Mouse (Mus musculus) forebrain, embryonic 14.5 days (tissue): ENCODE data around the gene Tcte2. TPM values are rescaled to one million over a fixed set of nuclear protein-coding genes. Genes with fewer than 3 reads are reported as not detected.

Experiments
- ATAC-seq: fragments of 200-750 bp; cut with Nextera tagmentation; 2 replicates; pipeline ENCODE4 v1.8.0; 2017; ENCODE audit warnings: mild to moderate bottlenecking, moderate library complexity
- DNase-seq: peaks from one replicate; pipeline ENCODE4 v3.0.0-alpha.2; 2015; ENCODE audit warnings: low spot score
- H3K27ac ChIP-seq: fragments of 300-500 bp; sonication (generic); 2 replicates; pipeline ENCODE4 v1.5.1; 2014; ENCODE audit warnings: low read depth, mild to moderate bottlenecking, control low read depth, low read length, moderate library complexity
- H3K27me3 ChIP-seq: fragments of 300-500 bp; sonication (generic); replicated peaks from 2 replicates; pipeline ENCODE4 v1.6.1; 2014; ENCODE audit warnings: low read length, control low read depth, mixed read lengths; ENCODE audit not compliant: control insufficient read depth, insufficient read depth
- H3K36me3 ChIP-seq: fragments of 300-500 bp; sonication (generic); 2 replicates; pipeline ENCODE4 v1.6.1; 2014; ENCODE audit warnings: low read length, control low read depth; ENCODE audit not compliant: control insufficient read depth, insufficient read depth
- H3K4me1 ChIP-seq: fragments of 300-500 bp; sonication (generic); 2 replicates; pipeline ENCODE4 v1.6.1; 2014; ENCODE audit warnings: antibody characterized with exemption, low read length, control low read depth; ENCODE audit not compliant: control insufficient read depth, insufficient read depth
- H3K4me2 ChIP-seq: fragments of 300-500 bp; sonication (generic); 2 replicates; pipeline ENCODE4 v1.6.1; 2014; ENCODE audit warnings: mild to moderate bottlenecking, control low read depth, low read length
- H3K4me3 ChIP-seq: fragments of 300-500 bp; sonication (generic); 2 replicates; pipeline ENCODE4 v1.5.1; 2014; ENCODE audit warnings: low read depth, low read length, control low read depth
- H3K9ac ChIP-seq: fragments of 300-500 bp; sonication (generic); 2 replicates; pipeline ENCODE4 v1.6.1; 2014; ENCODE audit warnings: mild to moderate bottlenecking, low read length, control low read depth, moderate library complexity
- H3K9me3 ChIP-seq: fragments of 300-500 bp; sonication (generic); replicated peaks from 2 replicates; pipeline ENCODE4 v1.6.1; 2016; ENCODE audit warnings: low read length, control low read depth, mixed read lengths; ENCODE audit not compliant: control insufficient read depth
- WGBS: fragments of 180-500 bp; shearing (Covaris S2); extraction: QIAGEN DNeasy Blood & Tissue Kit; methylation state at CpG from one replicate; pipeline ENCODE4 v1.1.7; 2014; 5-methylcytosine and 5-hydroxymethylcytosine counted together
- polyA plus RNA-seq: library from polyadenylated mRNA; unstranded; fragments of >200 nt; fragmentation: Nextera tagmentation; extraction: Ambion mirVana; gene quantifications from 2 replicates; pipeline ENCODE4 v1.2.1, GENCODE M21; 2014

Gene Tcte2
- polyA plus RNA-seq, 1 experiment from 2014 or later: 16.9 TPM

DNA sequence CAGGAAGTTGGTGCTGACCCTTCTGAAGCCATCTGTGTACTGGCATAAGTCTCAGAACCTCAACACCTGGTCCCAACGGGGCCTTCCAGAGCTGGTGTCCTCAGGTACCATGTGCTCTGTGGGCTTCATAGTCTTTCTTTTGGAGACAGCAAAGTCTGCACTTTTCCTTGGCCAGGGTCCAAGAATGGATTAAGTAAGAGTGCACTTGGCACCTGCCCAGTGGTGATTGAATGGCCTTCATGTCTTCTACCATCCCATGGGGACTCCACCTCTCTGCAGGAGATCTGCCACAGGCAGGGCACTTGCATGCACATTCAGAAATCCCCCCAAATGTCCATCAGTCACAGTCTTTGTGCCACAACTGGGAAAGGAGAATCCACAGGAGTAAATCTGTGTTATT is 74.0 kb downstream of the Tcte2 start:
- Histone ChIP-seq H3K27ac (no peak overlapping the region), H3K4me1 (peaks cover 6% of the 10 kb centered on the region; the same call in 1 of the 2 replicates), H3K36me3 (no peaks in the 10 kb centered on the region), H3K9ac (no peak overlapping the region), H3K27me3 (no peaks in the 10 kb centered on the region), H3K4me2 (no peak overlapping the region), H3K4me3 (no peak overlapping the region), H3K9me3 (no peaks in the 10 kb centered on the region)
- 82% methylated on average over 1 of the region's 1 CpGs for WGBS
- DNase-seq (no peak), ATAC-seq (no peak)

DNA sequence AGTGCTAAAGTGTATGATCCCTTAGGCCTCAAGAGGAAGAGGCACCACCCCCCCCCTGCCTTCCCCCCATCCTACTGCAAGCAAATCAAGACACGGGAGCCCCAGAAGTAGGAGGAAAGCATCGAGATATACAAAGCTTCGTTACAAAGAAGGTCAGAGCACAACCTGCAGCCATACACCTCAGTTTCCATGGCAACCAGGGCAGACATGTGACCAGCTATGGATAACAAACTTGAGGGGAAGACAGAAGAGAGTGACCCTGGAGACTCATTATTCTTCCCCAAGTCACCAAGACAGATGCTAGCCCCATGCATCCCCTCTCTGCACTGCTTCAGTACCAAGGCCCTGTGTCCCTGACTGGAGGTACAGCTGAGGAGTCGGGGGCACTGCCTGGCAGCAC is 74.5 kb downstream of the Tcte2 start:
- H3K27ac ChIP-seq: no peak overlapping the region
- no peak overlapping the region for H3K4me3 ChIP-seq
- H3K4me2 ChIP-seq: no peak overlapping the region
- H3K27me3 ChIP-seq: no peaks in the 10 kb centered on the region
- no peak overlapping the region for H3K9ac ChIP-seq
- H3K4me1 ChIP-seq: peaks cover 6% of the 10 kb centered on the region; the same call in 1 of the 2 replicates
- no peak for ATAC-seq
- no peaks in the 10 kb centered on the region for H3K36me3 ChIP-seq
- 53% methylated on average over 4 of the region's 4 CpGs for WGBS
- H3K9me3 ChIP-seq: no peaks in the 10 kb centered on the region
- DNase-seq: no peak

DNA sequence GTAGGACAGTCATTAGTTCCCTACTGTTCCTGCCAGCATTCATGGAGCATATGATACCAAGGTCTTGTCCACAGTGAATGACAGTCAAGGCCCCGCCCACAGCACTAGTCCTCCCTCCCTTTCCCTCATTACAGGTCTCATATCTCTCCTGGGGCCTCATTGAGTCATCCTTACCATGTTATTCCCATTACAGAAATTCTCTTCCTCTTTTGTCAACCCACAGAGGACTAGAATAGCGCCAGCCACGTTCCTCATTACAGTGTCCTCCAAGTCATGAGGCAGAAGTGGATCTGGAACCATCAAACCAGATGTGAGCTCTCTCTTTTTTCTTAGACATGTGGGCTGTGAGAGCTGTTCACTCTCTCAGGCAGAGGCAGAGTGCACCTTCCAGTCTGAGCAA is 76.0 kb downstream of the Tcte2 start:
- H3K4me3 ChIP-seq: no peak overlapping the region
- no peak for DNase-seq
- no peak overlapping the region for H3K27ac ChIP-seq
- H3K27me3 ChIP-seq: no peaks in the 10 kb centered on the region
- no peak for ATAC-seq
- peaks cover 6% of the 10 kb centered on the region; the same call in 1 of the 2 replicates for H3K4me1 ChIP-seq
- WGBS: 91% methylated on average over 3 of the region's 3 CpGs
- no peak overlapping the region for H3K9ac ChIP-seq
- H3K9me3 ChIP-seq: no peaks in the 10 kb centered on the region
- no peaks in the 10 kb centered on the region for H3K36me3 ChIP-seq
- no peak overlapping the region for H3K4me2 ChIP-seq

DNA sequence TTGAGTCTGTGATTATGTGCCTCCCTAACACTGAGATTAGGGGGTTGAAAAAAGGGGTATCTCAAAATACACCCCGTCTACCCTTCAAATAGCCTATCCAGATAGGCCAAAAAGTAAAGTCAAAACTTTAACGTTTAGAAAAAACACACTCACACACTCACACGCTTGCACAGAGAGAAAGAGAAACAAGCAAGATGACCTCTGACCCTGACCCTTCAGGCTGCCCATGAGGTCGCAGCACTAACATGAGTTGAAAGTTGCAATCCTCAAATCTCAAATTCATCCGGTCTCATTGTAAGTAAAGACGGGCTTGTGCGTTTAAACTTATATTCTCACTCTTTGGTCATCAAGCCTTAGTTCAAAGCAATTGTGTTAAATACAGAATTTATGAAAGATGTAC is 77.4 kb downstream of the Tcte2 start:
- Histone ChIP-seq H3K4me2 (no peak overlapping the region), H3K27me3 (no peaks in the 10 kb centered on the region), H3K9ac (no peak overlapping the region), H3K27ac (no peak overlapping the region), H3K4me3 (no peak overlapping the region), H3K36me3 (no peaks in the 10 kb centered on the region), H3K9me3 (no peaks in the 10 kb centered on the region), H3K4me1 (peaks cover 16% of the 10 kb centered on the region)
- ATAC-seq (no peak), DNase-seq (no peak)
- WGBS: 72% methylated on average over 7 of the region's 7 CpGs

DNA sequence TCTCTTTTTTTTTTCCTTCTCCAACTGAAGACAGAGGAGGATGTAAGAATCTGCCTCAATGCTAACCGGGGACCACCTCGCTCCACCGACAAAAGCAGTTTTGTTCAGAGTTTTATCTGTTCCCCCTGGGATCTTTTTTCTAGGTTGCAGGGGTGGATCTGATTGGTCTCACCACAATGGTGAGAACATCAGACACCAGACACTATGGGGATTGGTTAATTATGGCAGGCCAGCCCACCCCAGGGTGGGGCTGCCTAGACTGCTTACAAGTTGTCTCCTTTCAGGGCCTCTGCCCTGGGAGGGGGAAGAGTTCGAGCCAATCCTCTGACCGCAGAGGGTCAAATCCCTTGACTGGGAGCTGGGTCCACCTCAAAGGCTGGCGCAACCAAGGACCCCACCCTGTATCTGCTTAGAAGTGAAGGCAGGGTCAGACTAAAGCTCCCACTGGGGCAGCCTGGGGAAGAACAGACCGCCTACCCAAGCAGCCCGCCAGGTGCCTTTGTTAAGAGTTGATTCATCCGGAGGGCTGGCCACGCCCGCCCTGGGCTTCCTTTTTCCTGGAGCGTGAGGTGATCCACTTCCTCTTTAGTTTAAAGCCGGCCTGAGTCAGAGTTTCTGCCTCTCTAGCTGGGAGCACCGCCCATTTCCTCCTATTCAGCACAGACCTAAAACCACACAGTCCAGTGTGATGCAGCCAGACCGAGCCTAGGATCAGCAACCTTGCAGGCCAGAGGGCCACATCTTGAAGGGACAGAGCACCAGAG is 78.0 kb downstream of the Tcte2 start:
- H3K9me3 ChIP-seq: no peaks in the 10 kb centered on the region
- peak; percentile 66 for ATAC-seq
- H3K4me2 ChIP-seq: peak overlapping the region; percentile 36
- peak; percentile 63 for DNase-seq
- H3K4me3 ChIP-seq: peak overlapping the region; percentile 21; the same call in 1 of the 2 replicates
- WGBS: 13% methylated on average over 15 of the region's 15 CpGs
- H3K4me1 ChIP-seq: peaks cover 16% of the 10 kb centered on the region
- no peaks in the 10 kb centered on the region for H3K36me3 ChIP-seq
- H3K27me3 ChIP-seq: no peaks in the 10 kb centered on the region
- H3K27ac ChIP-seq: peak overlapping the region; percentile 76
- peak overlapping the region; percentile 54 for H3K9ac ChIP-seq

DNA sequence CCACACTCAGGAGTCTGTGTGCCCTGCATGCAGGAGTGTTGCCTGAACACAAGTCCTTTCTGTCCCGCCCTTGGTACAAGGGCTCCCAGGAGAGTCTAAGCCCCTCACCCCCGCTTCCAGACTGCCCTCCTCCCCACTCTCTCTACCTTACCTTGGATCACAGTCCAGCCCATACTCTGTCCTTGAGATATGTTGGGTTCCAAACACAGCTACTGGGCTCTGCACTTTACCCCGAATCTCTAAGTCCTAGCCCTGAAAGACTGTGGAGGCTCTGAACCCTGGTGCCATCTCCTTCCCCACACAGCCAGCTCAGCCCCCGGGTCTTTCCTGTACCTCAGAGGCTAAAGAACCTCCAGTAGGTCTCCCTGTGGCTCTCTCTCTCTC is 78.6 kb downstream of the Tcte2 start:
- no peak for ATAC-seq

DNA sequence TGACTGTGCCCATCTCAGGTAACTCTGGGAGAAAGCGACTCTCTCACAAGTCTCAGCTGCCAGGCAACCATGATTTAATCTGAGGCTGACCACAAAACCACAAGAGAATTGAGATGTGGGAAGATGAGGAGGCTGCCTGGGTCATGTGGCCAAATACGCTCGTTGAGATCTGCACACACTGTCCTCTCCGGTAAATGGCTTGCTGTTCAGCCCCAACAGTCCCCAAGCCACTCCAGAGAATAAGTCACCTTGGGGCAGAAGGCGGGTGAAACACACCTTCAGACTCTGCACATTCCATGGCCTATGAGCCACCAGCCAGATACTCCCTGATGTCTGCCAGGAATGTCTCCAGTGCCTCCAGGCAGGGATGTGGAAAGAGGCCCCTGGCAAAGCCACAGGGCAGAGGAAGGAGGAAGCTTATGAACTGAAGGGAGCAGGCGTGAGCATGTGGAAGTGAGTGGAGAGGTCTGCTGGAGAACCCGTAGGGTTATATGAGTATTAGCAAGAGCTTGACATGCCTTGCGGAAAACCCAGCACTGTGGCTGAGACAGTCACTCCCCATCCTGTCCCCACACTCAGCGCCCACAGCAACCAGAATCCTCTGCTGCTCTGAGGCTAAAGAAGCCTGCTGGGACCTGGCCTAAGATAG is 79.1 kb downstream of the Tcte2 start:
- WGBS: 54% methylated on average over 9 of the region's 9 CpGs
- peak overlapping the region; percentile 54 for H3K9ac ChIP-seq
- peaks cover 25% of the 10 kb centered on the region for H3K4me1 ChIP-seq

More for the DNA sequence above, 78.6 kb downstream of the Tcte2 start:
- peaks cover 19% of the 10 kb centered on the region for H3K4me1 ChIP-seq
- H3K27ac ChIP-seq: peak overlapping the region; percentile 76
- peak overlapping the region; percentile 54 for H3K9ac ChIP-seq
- peak overlapping the region; percentile 36 for H3K4me2 ChIP-seq
- no peaks in the 10 kb centered on the region for H3K9me3 ChIP-seq
- DNase-seq: no peak
- peak overlapping the region; percentile 21 for H3K4me3 ChIP-seq
- no peaks in the 10 kb centered on the region for H3K27me3 ChIP-seq
- H3K36me3 ChIP-seq: no peaks in the 10 kb centered on the region
- WGBS: 11% methylated on average over 4 of the region's 4 CpGs

DNA sequence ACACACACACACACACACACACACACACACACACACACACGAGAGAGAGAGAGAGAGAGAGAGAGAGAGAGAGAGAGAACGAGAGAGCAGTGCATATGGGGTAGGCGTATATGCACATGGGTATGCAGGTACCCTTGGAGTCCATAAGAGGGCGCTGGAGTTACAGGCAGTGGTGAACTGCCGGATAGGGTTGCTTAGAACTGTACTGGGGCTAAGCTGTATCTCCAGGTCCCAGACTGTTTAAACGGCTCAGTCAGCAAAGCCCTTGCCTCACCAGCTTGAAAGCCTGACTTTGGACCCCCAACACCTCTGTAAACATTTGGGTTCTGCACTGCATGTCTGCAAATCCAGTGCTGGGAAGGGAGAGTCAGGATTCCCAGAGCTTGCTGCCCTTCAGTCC is 79.9 kb downstream of the Tcte2 start:
- Histone ChIP-seq H3K4me3 (peak overlapping the region; percentile 21; the same call in 1 of the 2 replicates), H3K4me1 (peaks cover 33% of the 10 kb centered on the region), H3K27ac (peak overlapping the region; percentile 77; the same call in 1 of the 2 replicates), H3K9me3 (no peaks in the 10 kb centered on the region), H3K36me3 (no peaks in the 10 kb centered on the region), H3K4me2 (peak overlapping the region; percentile 36; the same call in 1 of the 2 replicates), H3K9ac (no peak overlapping the region), H3K27me3 (no peaks in the 10 kb centered on the region)
- DNase-seq (no peak), ATAC-seq (no peak)
- WGBS: 91% methylated on average over 4 of the region's 6 CpGs

More for the DNA sequence above, 79.1 kb downstream of the Tcte2 start:
- peak overlapping the region; percentile 76 for H3K27ac ChIP-seq
- H3K4me3 ChIP-seq: peak overlapping the region; percentile 21
- no peaks in the 10 kb centered on the region for H3K9me3 ChIP-seq
- no peaks in the 10 kb centered on the region for H3K27me3 ChIP-seq
- ATAC-seq (no peak), DNase-seq (no peak)
- H3K36me3 ChIP-seq: no peaks in the 10 kb centered on the region
- H3K4me2 ChIP-seq: peak overlapping the region; percentile 36

DNA sequence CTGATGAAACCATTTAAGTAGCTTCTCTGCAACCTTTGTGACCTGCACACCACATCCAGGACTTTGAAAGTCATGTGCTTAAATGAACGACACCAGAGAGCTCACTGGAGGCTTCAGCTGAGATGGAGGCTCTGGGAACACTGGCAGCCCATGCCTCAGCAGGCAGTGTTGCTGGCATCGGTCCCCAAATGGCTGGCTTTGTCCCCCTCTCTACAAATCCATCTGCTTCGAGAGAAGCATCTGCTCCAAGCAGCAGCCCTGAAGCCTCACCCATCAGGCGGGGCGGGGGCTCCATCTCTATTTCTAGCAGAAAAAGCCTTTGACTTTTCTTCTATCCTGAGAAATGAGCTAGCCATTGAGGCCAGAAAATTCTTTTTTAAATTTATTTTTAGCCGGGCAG is 80.5 kb downstream of the Tcte2 start:
- H3K4me1 ChIP-seq: peaks cover 35% of the 10 kb centered on the region
- DNase-seq (peak; percentile 90), ATAC-seq (peak; percentile 77)
- H3K4me2 ChIP-seq: no peak overlapping the region; the same call in 1 of the 2 replicates
- H3K4me3 ChIP-seq: no peak overlapping the region
- no peaks in the 10 kb centered on the region for H3K36me3 ChIP-seq
- WGBS: 54% methylated on average over 6 of the region's 6 CpGs
- peak overlapping the region; percentile 77; the same call in 1 of the 2 replicates for H3K27ac ChIP-seq
- no peaks in the 10 kb centered on the region for H3K9me3 ChIP-seq
- no peak overlapping the region for H3K9ac ChIP-seq
- no peaks in the 10 kb centered on the region for H3K27me3 ChIP-seq
